Mouse (Mus musculus) retina, postnatal 7 days (tissue): ENCODE results near the gene Pstk.
A peak's percentile ranks its signal among the peaks of the same experiment; 100 is the strongest.
"Not testable (repeated sequence)": the region's sequence is repeated elsewhere in the genome, so short reads cannot be mapped to it uniquely, and the experiment has no call there.

ENCODE experiments used
- DNase-seq: peaks from one replicate; pipeline ENCODE4 v3.0.0-alpha.2; 2012; ENCODE audit warnings: low read depth, low spot score

Pstk gene

GRCm38 (mm10) chr7:131411941-131412270 lies 41.0 kb downstream of the Pstk start:
- DNase-seq = no peak

- not testable (repeated sequence) for DNase-seq
Observed at GRCm38 (mm10) chr7:131416742-131417141, 45.8 kb downstream of the Pstk start.

GRCm38 (mm10) chr7:131417605-131418004 lies 46.7 kb downstream of the Pstk start:
- no peak for DNase-seq

- DNase-seq = no peak
Observed at GRCm38 (mm10) chr7:131424912-131425311, 54.0 kb downstream of the Pstk start.

- DNase-seq = no peak
Observed at GRCm38 (mm10) chr7:131427331-131427730, 56.4 kb downstream of the Pstk start.

GRCm38 (mm10) chr7:131432244-131432643 lies 61.3 kb downstream of the Pstk start:
- DNase-seq = peak; percentile 28

GRCm38 (mm10) chr7:131434276-131434675 lies 63.3 kb downstream of the Pstk start:
- DNase-seq = no peak

GRCm38 (mm10) chr7:131437051-131437450 lies 66.1 kb downstream of the Pstk start:
- no peak for DNase-seq
